Mouse (Mus musculus) lung, embryonic 16.5 days (tissue): ENCODE results near the gene Myo9a. TPM values are rescaled to one million over a fixed set of nuclear protein-coding genes. Genes with fewer than 3 reads are reported as not detected.
"Not testable (repeated sequence)": the region's sequence is repeated elsewhere in the genome, so short reads cannot be mapped to it uniquely, and the experiment has no call there.

Experiments
- ATAC-seq: fragments of 200-750 bp; cut with Nextera tagmentation; 2 replicates; pipeline ENCODE4 v1.8.0; 2017; ENCODE audit warnings: low read depth, mild to moderate bottlenecking, moderate library complexity
- H3K27ac ChIP-seq: fragments of 300-500 bp; sonication (generic); 2 replicates; pipeline ENCODE4 v1.5.1; 2014; ENCODE audit warnings: mild to moderate bottlenecking, control low read depth, low read length
- H3K27me3 ChIP-seq: fragments of 300-500 bp; sonication (generic); 2 replicates; pipeline ENCODE4 v1.6.1; 2014; ENCODE audit warnings: low read depth, low read length, mixed read lengths; ENCODE audit not compliant: control insufficient read depth, insufficient read depth
- H3K36me3 ChIP-seq: fragments of 300-500 bp; sonication (generic); 2 replicates; pipeline ENCODE4 v1.6.1; 2014; ENCODE audit warnings: low read length; ENCODE audit not compliant: control insufficient read depth, insufficient read depth
- H3K4me1 ChIP-seq: fragments of 300-500 bp; sonication (generic); replicated peaks from 2 replicates; pipeline ENCODE4 v1.6.1; 2014; ENCODE audit warnings: low read length, mixed read lengths; ENCODE audit not compliant: control insufficient read depth, insufficient read depth
- H3K4me2 ChIP-seq: fragments of 300-500 bp; sonication (generic); 2 replicates; pipeline ENCODE4 v1.6.1; 2014; ENCODE audit warnings: low read depth, low read length, control low read depth
- H3K4me3 ChIP-seq: fragments of 300-500 bp; sonication (generic); 2 replicates; pipeline ENCODE4 v1.5.1; 2014; ENCODE audit warnings: mild to moderate bottlenecking, low read length, control low read depth
- H3K9ac ChIP-seq: fragments of 300-500 bp; sonication (generic); 2 replicates; pipeline ENCODE4 v1.6.1; 2014; ENCODE audit warnings: low read length, control low read depth
- H3K9me3 ChIP-seq: fragments of 300-500 bp; sonication (generic); 2 replicates; pipeline ENCODE4 v1.6.1; 2016; ENCODE audit warnings: low read length; ENCODE audit not compliant: control insufficient read depth
- WGBS: fragments of 180-500 bp; shearing (Covaris S2); extraction: QIAGEN DNeasy Blood & Tissue Kit; methylation state at CpG from one replicate; pipeline ENCODE4 v1.1.7; 2014; 5-methylcytosine and 5-hydroxymethylcytosine counted together
- polyA plus RNA-seq: library from polyadenylated mRNA; unstranded; fragments of >200 nt; fragmentation: Nextera tagmentation; extraction: Ambion mirVana; gene quantifications from 2 replicates; pipeline ENCODE4 v1.2.1, GENCODE M21; 2015

Myo9a gene
- polyA plus RNA-seq, 1 experiment from 2014 or later = 12.3 TPM

DNA sequence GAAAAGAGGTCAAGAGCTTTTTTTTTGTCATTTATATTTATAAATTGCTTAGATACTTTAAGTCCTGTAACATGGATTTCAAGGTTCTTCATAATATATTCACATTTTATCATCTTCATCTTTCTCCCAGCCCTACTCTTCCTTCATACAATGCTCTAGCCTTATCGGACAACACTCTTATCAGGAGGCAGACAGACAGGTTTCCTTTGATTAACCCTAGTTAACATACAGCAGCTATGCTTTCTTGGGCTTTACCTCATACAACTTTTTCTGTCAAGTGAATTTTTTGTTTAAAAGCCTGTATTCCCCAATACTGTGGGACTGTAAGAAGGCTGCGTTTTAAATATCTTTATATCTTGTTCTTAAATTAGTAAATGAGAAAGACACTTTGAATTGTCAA lies 2.3 kb upstream of the Myo9a start:
- H3K4me3 ChIP-seq = no peak overlapping the region
- 72% methylated on average over 2 of the region's 2 CpGs for WGBS

GRCm38 (mm10) chr9:59748969-59749368 lies 1.7 kb upstream of the Myo9a start:
- H3K9me3 ChIP-seq = no peaks in the 10 kb centered on the region
- H3K27me3 ChIP-seq = no peaks in the 10 kb centered on the region
- no peak overlapping the region for H3K9ac ChIP-seq
- H3K27ac ChIP-seq = no peak overlapping the region
- H3K4me2 ChIP-seq = no peak overlapping the region
- no peak overlapping the region for H3K4me3 ChIP-seq
- ATAC-seq = no peak
- WGBS = 78% methylated on average over 11 of the region's 11 CpGs
- peaks cover 9% of the 10 kb centered on the region for H3K4me1 ChIP-seq
- no peaks in the 10 kb centered on the region for H3K36me3 ChIP-seq

More for the DNA sequence above, 2.3 kb upstream of the Myo9a start:
- Histone ChIP-seq H3K4me1 (peaks cover 9% of the 10 kb centered on the region), H3K27ac (no peak overlapping the region), H3K9me3 (no peaks in the 10 kb centered on the region), H3K4me2 (no peak overlapping the region), H3K27me3 (no peaks in the 10 kb centered on the region), H3K9ac (no peak overlapping the region), H3K36me3 (no peaks in the 10 kb centered on the region)
- no peak for ATAC-seq

DNA sequence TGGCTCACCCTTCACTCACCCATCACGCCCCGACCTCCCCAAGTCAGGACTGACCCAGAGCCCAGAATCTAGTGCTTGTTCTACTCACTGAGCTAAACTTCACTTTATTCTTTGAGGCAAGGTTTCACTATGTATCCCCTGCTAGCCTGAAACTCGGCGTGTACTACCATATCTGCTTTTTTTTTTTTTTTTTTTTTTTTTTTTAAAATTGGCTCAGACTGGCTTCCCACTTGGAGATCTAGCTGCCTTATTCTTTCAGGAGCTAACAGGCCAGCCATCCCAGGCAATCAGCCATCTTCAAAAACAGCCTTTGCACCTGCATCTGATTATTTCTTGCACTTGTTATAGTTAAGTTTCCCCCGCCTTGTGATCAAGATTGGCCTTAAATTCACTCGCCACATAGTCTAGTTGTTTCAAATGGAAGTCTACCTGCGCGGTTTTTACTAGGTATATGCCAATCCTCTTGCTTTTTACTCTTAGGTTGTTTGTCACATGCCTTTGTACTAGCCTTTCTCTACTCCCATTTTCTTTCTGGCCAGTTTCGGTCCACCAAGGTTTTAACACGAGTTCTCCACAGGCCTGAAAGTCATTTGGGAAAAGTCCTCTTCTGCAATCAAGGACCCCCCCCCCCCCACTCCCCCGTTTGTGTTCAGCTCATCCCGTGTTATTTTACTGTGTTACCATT lies 973 bp upstream of the Myo9a start:
- no peaks in the 10 kb centered on the region for H3K36me3 ChIP-seq
- 27% methylated on average over 12 of the region's 12 CpGs for WGBS
- H3K4me2 ChIP-seq = peak overlapping the region; percentile 83
- ATAC-seq = no peak
- no peaks in the 10 kb centered on the region for H3K9me3 ChIP-seq
- peak overlapping the region; percentile 78 for H3K4me3 ChIP-seq
- peaks cover 9% of the 10 kb centered on the region for H3K4me1 ChIP-seq
- no peaks in the 10 kb centered on the region for H3K27me3 ChIP-seq
- peak overlapping the region; percentile 67 for H3K9ac ChIP-seq
- H3K27ac ChIP-seq = peak overlapping the region; percentile 84

GRCm38 (mm10) chr9:59751066-59751581 lies 428 bp downstream of the Myo9a start:
- Histone ChIP-seq H3K4me3 (peak overlapping the region; percentile 78), H3K27me3 (no peaks in the 10 kb centered on the region), H3K4me2 (peak overlapping the region; percentile 91), H3K4me1 (peaks cover 15% of the 10 kb centered on the region), H3K36me3 (no peaks in the 10 kb centered on the region), H3K27ac (peak overlapping the region; percentile 96), H3K9ac (peak overlapping the region; percentile 90), H3K9me3 (no peaks in the 10 kb centered on the region)
- WGBS = 0% methylated on average over 40 of the region's 49 CpGs
- ATAC-seq = peak; percentile 94

DNA sequence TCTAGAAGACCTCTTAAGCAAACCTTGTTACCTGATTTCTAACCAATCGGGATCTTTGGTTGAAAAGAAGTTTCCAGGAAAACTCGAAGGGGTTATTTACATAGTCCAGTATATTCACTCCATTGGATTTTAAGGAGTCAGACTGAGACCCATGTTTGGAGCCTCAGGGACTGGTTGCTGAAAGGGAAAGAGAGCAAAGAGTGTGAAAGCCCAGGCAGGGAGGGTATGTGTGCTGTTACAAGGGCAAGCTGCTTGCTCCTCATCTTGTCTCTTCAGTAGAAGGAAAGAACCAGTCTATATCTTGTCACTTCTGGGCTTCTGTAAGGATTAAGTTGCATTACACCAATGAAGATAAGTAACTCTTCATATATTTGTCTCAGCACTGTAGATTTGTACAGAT lies 1.3 kb downstream of the Myo9a start:
- Histone ChIP-seq H3K27me3 (no peaks in the 10 kb centered on the region), H3K9ac (peak overlapping the region; percentile 90), H3K27ac (peak overlapping the region; percentile 96; the same call in 1 of the 2 replicates), H3K4me3 (peak overlapping the region; percentile 78), H3K4me2 (peak overlapping the region; percentile 91), H3K36me3 (no peaks in the 10 kb centered on the region), H3K9me3 (no peaks in the 10 kb centered on the region), H3K4me1 (peaks cover 15% of the 10 kb centered on the region)
- ATAC-seq = no peak
- 0% methylated on average over 2 of the region's 2 CpGs for WGBS

- ATAC-seq = no peak
- Histone ChIP-seq H3K36me3 (no peaks in the 10 kb centered on the region), H3K4me2 (no peak overlapping the region), H3K9ac (no peak overlapping the region), H3K4me3 (no peak overlapping the region), H3K9me3 (no peaks in the 10 kb centered on the region), H3K4me1 (peaks cover 8% of the 10 kb centered on the region; the same call in 1 of the 2 replicates), H3K27me3 (no peaks in the 10 kb centered on the region), H3K27ac (no peak overlapping the region)
- WGBS = 28% methylated on average over 2 of the region's 2 CpGs
These were observed 4.5 kb downstream of the Myo9a start for GRCm38 (mm10) chr9:59755199-59755598.

DNA sequence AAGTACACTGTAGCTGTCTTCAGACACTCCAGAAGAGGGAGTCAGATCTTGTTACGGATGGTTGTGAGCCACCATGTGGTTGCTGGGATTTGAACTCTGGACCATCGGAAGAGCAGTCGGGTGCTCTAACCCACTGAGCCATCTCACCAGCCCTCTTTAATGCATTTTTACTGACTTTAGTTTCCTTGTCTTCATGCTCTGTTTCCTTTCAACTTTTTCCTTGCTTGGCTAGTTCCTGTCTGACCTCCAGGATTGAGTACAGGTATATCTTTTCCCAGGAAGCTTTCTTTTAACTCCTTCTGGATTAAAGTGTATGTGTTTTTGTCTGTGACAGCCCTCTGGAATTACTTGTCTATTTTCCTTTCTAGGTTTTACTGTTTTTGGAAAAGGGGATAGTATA lies 6.3 kb downstream of the Myo9a start:
- not testable (repeated sequence) for H3K4me3 ChIP-seq, H3K36me3 ChIP-seq, H3K4me1 ChIP-seq, H3K9me3 ChIP-seq, ATAC-seq, H3K27me3 ChIP-seq, H3K27ac ChIP-seq, H3K9ac ChIP-seq, H3K4me2 ChIP-seq
- 93% methylated on average over 2 of the region's 3 CpGs for WGBS

- 63% methylated on average over 3 of the region's 3 CpGs for WGBS
- Histone ChIP-seq H3K9me3 (no peaks in the 10 kb centered on the region), H3K27ac (no peak overlapping the region), H3K4me2 (no peak overlapping the region), H3K27me3 (no peaks in the 10 kb centered on the region), H3K36me3 (no peaks in the 10 kb centered on the region), H3K4me1 (peaks cover 5% of the 10 kb centered on the region; the same call in 1 of the 2 replicates), H3K4me3 (no peak overlapping the region), H3K9ac (no peak overlapping the region)
- no peak for ATAC-seq
These were observed 9.8 kb downstream of the Myo9a start for GRCm38 (mm10) chr9:59760515-59760914.

GRCm38 (mm10) chr9:59766966-59767461 lies 16.3 kb downstream of the Myo9a start:
- not testable (repeated sequence) for ATAC-seq, H3K27me3 ChIP-seq, H3K9me3 ChIP-seq, H3K27ac ChIP-seq, H3K4me1 ChIP-seq, H3K4me2 ChIP-seq, H3K36me3 ChIP-seq, H3K9ac ChIP-seq, H3K4me3 ChIP-seq
- 89% methylated on average over 12 of the region's 13 CpGs for WGBS
